Mouse (Mus musculus): ENCODE results near the gene Mmp21.

DNA sequence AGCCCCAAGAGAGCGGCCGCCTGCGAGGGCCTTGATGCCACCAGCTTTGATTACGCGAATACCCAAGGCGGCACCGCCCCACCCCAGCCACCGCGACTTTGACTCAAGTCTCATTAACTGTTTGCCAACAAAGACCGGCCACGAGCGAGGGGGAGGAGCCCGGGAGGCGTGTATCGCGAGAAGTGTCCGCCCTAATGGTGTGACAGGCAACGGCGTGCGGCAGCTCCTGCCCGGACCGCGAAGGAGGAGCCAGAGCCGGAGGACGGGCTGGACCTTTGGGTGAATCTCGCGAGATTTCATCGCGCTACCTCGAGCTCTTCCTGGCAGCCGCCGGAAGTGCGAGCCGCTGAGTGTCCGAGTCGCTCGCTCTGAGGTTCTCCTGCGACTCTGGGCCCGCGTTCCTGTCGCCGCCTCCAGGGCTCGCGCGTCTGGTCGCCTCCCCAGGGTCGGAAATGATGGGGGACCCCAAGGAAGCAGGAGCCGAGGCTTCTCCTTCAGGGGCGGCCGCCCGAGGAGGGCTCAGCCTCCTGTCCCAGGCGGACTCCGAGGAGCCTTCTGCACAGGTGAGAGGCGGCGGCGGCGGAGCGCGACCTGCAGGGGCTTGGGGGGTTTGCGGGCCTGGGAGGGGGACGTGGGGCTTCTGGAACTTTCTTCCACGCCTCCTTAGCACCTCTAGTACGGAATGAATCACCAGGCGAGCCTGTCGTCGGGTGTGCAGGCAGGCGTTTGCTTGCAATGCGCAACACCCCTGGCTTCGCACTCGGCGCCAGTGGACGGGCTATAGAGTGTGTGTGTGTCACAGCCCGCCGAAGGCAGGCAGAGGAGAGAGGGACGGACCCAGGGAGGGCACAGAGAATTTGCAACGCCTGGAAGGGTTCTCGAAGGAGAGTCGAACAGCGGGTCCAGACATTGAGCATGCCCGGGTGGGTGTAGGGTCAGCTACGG is 42.2 kb downstream of the Mmp21 start, which contains the start of gene Edrf1:
- no peak for TF ChIP-seq CTCF (IDR thresholded peaks at IDR 0.05; ENCODE audit: insufficient read depth, low read depth, low read length)
- peak; percentile 60 for TF ChIP-seq POLR2A (IDR thresholded peaks at IDR 0.05; ENCODE audit: insufficient read depth, low read depth, low read length)
